21 mouse cellular contexts compared by ENCODE assay signal in the genomic region with DNA sequence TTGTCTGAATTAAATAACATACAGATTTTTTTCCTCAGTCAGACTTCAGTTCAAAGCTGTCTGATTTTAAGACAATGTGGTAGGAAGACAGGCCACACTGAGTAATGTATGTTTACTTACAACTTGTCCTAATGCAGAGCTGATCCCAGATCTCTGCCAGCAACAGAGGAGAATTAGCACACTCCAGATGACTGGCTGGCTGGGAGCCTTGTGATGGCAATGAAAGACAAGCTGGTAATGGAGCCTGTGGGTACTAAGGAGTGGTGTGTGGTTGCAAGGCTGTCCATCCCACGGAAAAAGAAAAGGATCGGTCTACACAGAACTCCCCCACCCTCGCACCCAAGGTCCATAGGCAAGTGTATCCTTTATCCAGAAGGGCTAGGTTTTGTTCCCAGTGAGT. TPM values are rescaled to one million over a fixed set of nuclear protein-coding genes. Genes with fewer than 3 reads are reported as not detected.
DNase-seq lines count a peak whose midpoint lies in the region; ATAC-seq lines count a peak whose summit lies in the region.
"Had no signal": no experiment of that assay in that cellular context is flagged by ENCODE, and none has a peak within 500 bp of the region (broad histone marks: within the 10 kb centered on the region; RNA-seq: fewer than 3 reads in every experiment).

No protein-coding gene starts in this region.

- H3K4me1 ChIP-seq in heart, embryonic 12.5 days (replicated peaks), result peaks cover 12% of the 10 kb centered on the region; the same call in 1 of the 2 replicates

- H3K4me3 ChIP-seq in heart, embryonic 12.5 days, result no peak overlapping the region
- H3K4me3 ChIP-seq: embryonic facial prominence, embryonic 13.5 days; heart, adult 2 months; limb, embryonic 13.5 days; liver, embryonic 15.5 days; megakaryocyte, embryonic 14.5 days; midbrain, embryonic 15.5 days; neural tube, embryonic 15.5 days had no signal

- no peak for DNase-seq in frontal cortex, postnatal 14 days (ENCODE audit: low spot score in 2 of 2)
- DNase-seq in right cerebral cortex, adult 2 months (ENCODE audit: low spot score in 2 of 2), result peak; percentile 20 to 31
- no peak for DNase-seq in right cerebral cortex, postnatal 4 days
- DNase-seq in layer of hippocampus, adult 18-20 months (ENCODE audit: low spot score in 2 of 2), result peak; percentile 70 to 79
- DNase-seq in thymus, postnatal 25 days, result no peak
- DNase-seq: adrenal gland, postnatal 25 days; cerebellum, adult 9-10 months; gastrocnemius, postnatal 14 days; heart, adult 2 months; kidney, adult 11 months; lung, postnatal 10 days; thymus, postnatal 14 days had no signal

- H3K9ac ChIP-seq in heart, embryonic 12.5 days, result no peak overlapping the region
- H3K9ac ChIP-seq: embryonic facial prominence, embryonic 13.5 days; limb, embryonic 13.5 days; liver, embryonic 15.5 days; midbrain, embryonic 15.5 days; neural tube, embryonic 15.5 days had no signal

- H3K27me3 ChIP-seq in heart, embryonic 12.5 days (replicated peaks), result peaks cover 15% of the 10 kb centered on the region; the same call in 1 of the 2 replicates
- H3K27me3 ChIP-seq: embryonic facial prominence, embryonic 13.5 days; midbrain, embryonic 15.5 days; neural tube, embryonic 15.5 days had no signal

- no peaks in the 10 kb centered on the region for H3K36me3 ChIP-seq in heart, embryonic 12.5 days
- H3K36me3 ChIP-seq: embryonic facial prominence, embryonic 13.5 days; limb, embryonic 13.5 days; liver, embryonic 15.5 days; midbrain, embryonic 15.5 days; neural tube, embryonic 15.5 days had no signal

- peak; percentile 52; the same call in 1 of the 2 replicates for ATAC-seq in frontal cortex, adult (ENCODE audit: low TSS enrichment)
- ATAC-seq in heart, embryonic 12.5 days (ENCODE audit: insufficient number of reproducible peaks, low FRiP score), result no peak
- ATAC-seq: activated CD4-positive, CD25-positive, alpha-beta regulatory T cell, adult 4 months; midbrain, embryonic 15.5 days had no signal

- no peak overlapping the region for H3K4me2 ChIP-seq in heart, embryonic 12.5 days
- H3K4me2 ChIP-seq: embryonic facial prominence, embryonic 13.5 days; limb, embryonic 13.5 days; liver, embryonic 15.5 days; midbrain, embryonic 15.5 days; neural tube, embryonic 15.5 days had no signal

- H3K9me3 ChIP-seq in heart, embryonic 12.5 days (replicated peaks), result no peaks in the 10 kb centered on the region
- H3K9me3 ChIP-seq: embryonic facial prominence, embryonic 13.5 days; limb, embryonic 13.5 days; liver, embryonic 15.5 days; midbrain, embryonic 15.5 days; neural tube, embryonic 15.5 days had no signal

- H3K27ac ChIP-seq in heart, embryonic 12.5 days (ENCODE audit: poor library complexity, severe bottlenecking), result no peak overlapping the region
- H3K27ac ChIP-seq: embryonic facial prominence, embryonic 13.5 days; heart, adult 2 months; limb, embryonic 13.5 days; liver, embryonic 15.5 days; midbrain, embryonic 15.5 days; neural tube, embryonic 15.5 days had no signal

- WGBS in heart, embryonic 12.5 days, result 70% methylated on average over 3 of the region's 3 CpGs

RNA-seq across cellular contexts. Expression of a gene that starts 25.0 kb away (rescaled TPM):
- 10 to 100 TPM; 27.9 to 41.2 TPM for total RNA-seq in layer of hippocampus, adult 18-20 months (2021)
- 88.2 and 92.4 TPM in 2 replicates for polyA plus RNA-seq in heart, embryonic 12.5 days (2016; fragmentation: Nextera tagmentation; extraction: Ambion mirVana)

RNA-seq across cellular contexts. Expression of a gene that starts 59.9 kb away (rescaled TPM):
- total RNA-seq in layer of hippocampus, adult 18-20 months (2021), result 10 to 100 TPM; 15.2 to 16.0 TPM
- polyA plus RNA-seq in heart, embryonic 12.5 days (2016; fragmentation: Nextera tagmentation; extraction: Ambion mirVana), result 6.3 and 6.6 TPM in 2 replicates

Comparison
In these comparisons a context has a peak if more than half of its experiments do, and no peak if none do; other contexts are left out.
1. DNase-seq: peak in right cerebral cortex, adult 2 months (2 of 2) and layer of hippocampus, adult 18-20 months (2 of 2); none in frontal cortex, postnatal 14 days (0 of 2), right cerebral cortex, postnatal 4 days (single experiment) and thymus, postnatal 25 days (single experiment).